Comparison of ENCODE assay signal across 13 mouse cellular contexts in genomic region chr13:77982852-77983202, GRCm38 (mm10). TPM values are rescaled to one million over a fixed set of nuclear protein-coding genes. Genes with fewer than 3 reads are reported as not detected.
DNase-seq lines count a peak whose midpoint lies in the region; ATAC-seq and TF ChIP-seq lines count a peak whose summit lies in the region.
"Had no signal": no experiment of that assay in that cellular context is flagged by ENCODE, and none has a peak within 500 bp of the region (broad histone marks: within the 10 kb centered on the region; RNA-seq: fewer than 3 reads in every experiment).

No protein-coding gene starts in this region.

- 56% methylated on average over 2 of the region's 2 CpGs for WGBS in hindbrain, embryonic 14.5 days
- 73% methylated on average over 2 of the region's 2 CpGs for WGBS in hindbrain, embryonic 11.5 days
- 47% methylated on average over 2 of the region's 2 CpGs for WGBS in hindbrain, postnatal 0 days

- DNase-seq in adrenal gland, postnatal 14 days: peak; percentile 7
- no peak for DNase-seq in adrenal gland, adult 8-10 months
- DNase-seq in hindbrain, embryonic 14.5 days (ENCODE audit: low spot score): peak; percentile 41
- no peak for DNase-seq in hindbrain, embryonic 11.5 days (ENCODE audit: low spot score)
- peak; percentile 36 for DNase-seq in adipocyte (ENCODE audit: low spot score)
- DNase-seq in hindbrain, postnatal 0 days (ENCODE audit: low spot score): no peak
- DNase-seq in right cerebral cortex, adult 18-20 months: no peak
- no peak for DNase-seq in natural killer cell, adult 2 months (ENCODE audit: low spot score in 2 of 2)
- DNase-seq: adrenal gland, postnatal 25 days; lung, adult 2 months had no signal

- no peak for TF ChIP-seq CTCF in hindbrain, postnatal 0 days (IDR thresholded peaks at IDR 0.05; ENCODE audit: low read depth)

- H3K4me1 ChIP-seq in hindbrain, embryonic 14.5 days (replicated peaks; ENCODE audit: control insufficient read depth, insufficient read depth, low read length): no peaks in the 10 kb centered on the region
- H3K4me1 ChIP-seq in hindbrain, embryonic 11.5 days (replicated peaks; ENCODE audit: control insufficient read depth, insufficient read depth, low read length): no peaks in the 10 kb centered on the region
- no peaks in the 10 kb centered on the region for H3K4me1 ChIP-seq in hindbrain, postnatal 0 days (ENCODE audit: insufficient read depth, low read length)
- H3K4me1 ChIP-seq: embryonic facial prominence, embryonic 13.5 days; stomach, embryonic 15.5 days had no signal

- H3K9ac ChIP-seq in hindbrain, embryonic 14.5 days: no peak overlapping the region
- no peak overlapping the region for H3K9ac ChIP-seq in hindbrain, embryonic 11.5 days (ENCODE audit: low read depth, low read length)
- H3K9ac ChIP-seq in hindbrain, postnatal 0 days (replicated peaks; ENCODE audit: low read length): no peak overlapping the region
- H3K9ac ChIP-seq: embryonic facial prominence, embryonic 13.5 days; stomach, embryonic 15.5 days had no signal

- H3K27me3 ChIP-seq in hindbrain, embryonic 14.5 days (ENCODE audit: control insufficient read depth, insufficient read depth, low read length): no peaks in the 10 kb centered on the region
- no peaks in the 10 kb centered on the region for H3K27me3 ChIP-seq in hindbrain, embryonic 11.5 days (ENCODE audit: control insufficient read depth, insufficient read depth, low read length)
- H3K27me3 ChIP-seq in hindbrain, postnatal 0 days (ENCODE audit: insufficient read depth, low read length): no peaks in the 10 kb centered on the region
- H3K27me3 ChIP-seq: embryonic facial prominence, embryonic 13.5 days; stomach, embryonic 15.5 days had no signal

- no peak overlapping the region for H3K4me2 ChIP-seq in hindbrain, embryonic 14.5 days (replicated peaks)
- no peak overlapping the region for H3K4me2 ChIP-seq in hindbrain, embryonic 11.5 days (replicated peaks; ENCODE audit: low read depth, low read length)
- H3K4me2 ChIP-seq in hindbrain, postnatal 0 days (ENCODE audit: low read depth, low read length): no peak overlapping the region
- H3K4me2 ChIP-seq: embryonic facial prominence, embryonic 13.5 days; stomach, embryonic 15.5 days had no signal

- H3K9me3 ChIP-seq in hindbrain, embryonic 14.5 days (ENCODE audit: control insufficient read depth, low read length): no peaks in the 10 kb centered on the region
- no peaks in the 10 kb centered on the region for H3K9me3 ChIP-seq in hindbrain, embryonic 11.5 days (ENCODE audit: control insufficient read depth, low read length)
- no peaks in the 10 kb centered on the region for H3K9me3 ChIP-seq in hindbrain, postnatal 0 days (ENCODE audit: low read length)
- H3K9me3 ChIP-seq: embryonic facial prominence, embryonic 13.5 days; stomach, embryonic 15.5 days had no signal

- ATAC-seq in hindbrain, embryonic 14.5 days (ENCODE audit: low FRiP score): no peak
- no peak for ATAC-seq in hindbrain, embryonic 11.5 days (ENCODE audit: low FRiP score)
- 0 out of 2 replicates have a peak, but pooled peaks have one; percentile 21 for ATAC-seq in hindbrain, postnatal 0 days
- ATAC-seq: intestine, embryonic 16.5 days had no signal

- no peak overlapping the region for H3K27ac ChIP-seq in hindbrain, embryonic 14.5 days
- H3K27ac ChIP-seq in hindbrain, embryonic 11.5 days (ENCODE audit: low read depth, low read length): no peak overlapping the region
- no peak overlapping the region for H3K27ac ChIP-seq in hindbrain, postnatal 0 days
- H3K27ac ChIP-seq: embryonic facial prominence, embryonic 13.5 days; stomach, embryonic 15.5 days had no signal

- H3K36me3 ChIP-seq in hindbrain, embryonic 14.5 days (replicated peaks; ENCODE audit: control insufficient read depth, insufficient read depth): no peaks in the 10 kb centered on the region
- H3K36me3 ChIP-seq in hindbrain, embryonic 11.5 days (ENCODE audit: control insufficient read depth, insufficient read depth, low read length): no peaks in the 10 kb centered on the region
- H3K36me3 ChIP-seq in hindbrain, postnatal 0 days (ENCODE audit: insufficient read depth, low read length): no peaks in the 10 kb centered on the region
- H3K36me3 ChIP-seq: embryonic facial prominence, embryonic 13.5 days; stomach, embryonic 15.5 days had no signal

- no peak overlapping the region for H3K4me3 ChIP-seq in hindbrain, embryonic 14.5 days (replicated peaks; ENCODE audit: low read length)
- H3K4me3 ChIP-seq in hindbrain, embryonic 11.5 days (ENCODE audit: low read depth, low read length): no peak overlapping the region
- H3K4me3 ChIP-seq in hindbrain, postnatal 0 days (ENCODE audit: low read length): no peak overlapping the region
- H3K4me3 ChIP-seq: embryonic facial prominence, embryonic 13.5 days; stomach, embryonic 15.5 days had no signal

RNA-seq across cellular contexts. Expression of gene Pou5f2, which starts 41.9 kb away (rescaled TPM):
- total RNA-seq in adrenal gland, postnatal 14 days (2021): 0.63 and 1.4 TPM in 2 replicates
- total RNA-seq in adrenal gland, adult 8-10 months (2022): 1 to 10 TPM in 3 of 4 experiments, under 1 TPM in 1; 0.93 to 4.9 (median 1.6) TPM
- polyA plus RNA-seq in hindbrain, embryonic 14.5 days (2014; fragmentation: Nextera tagmentation; extraction: Ambion mirVana): 0.59 and 0.83 TPM in 2 replicates
- polyA plus RNA-seq in hindbrain, embryonic 11.5 days (2014; fragmentation: Nextera tagmentation; extraction: Ambion mirVana): 0.84 and 0.96 TPM in 2 replicates
- total RNA-seq in hindbrain, postnatal 0 days (2014; rRNA removed): 0.26 and 2.9 TPM in 2 replicates
- 0.29 and 0.70 TPM in 2 replicates for polyA plus RNA-seq in hindbrain, postnatal 0 days (2015; fragmentation: Nextera tagmentation; extraction: Ambion mirVana)

Comparison
In these comparisons a context has a peak if more than half of its experiments do, and no peak if none do; other contexts are left out.
1. DNase-seq: peak in adrenal gland, postnatal 14 days (single experiment), hindbrain, embryonic 14.5 days (single experiment) and adipocyte (single experiment); none in adrenal gland, adult 8-10 months (single experiment), hindbrain, embryonic 11.5 days (single experiment), hindbrain, postnatal 0 days (single experiment), right cerebral cortex, adult 18-20 months (single experiment) and natural killer cell, adult 2 months (0 of 2).